Mouse (Mus musculus): Measurements from ENCODE around the gene Tmem234.
A peak's percentile ranks its signal among the peaks of the same experiment; 100 is the strongest.

Gene Tmem234

DNA sequence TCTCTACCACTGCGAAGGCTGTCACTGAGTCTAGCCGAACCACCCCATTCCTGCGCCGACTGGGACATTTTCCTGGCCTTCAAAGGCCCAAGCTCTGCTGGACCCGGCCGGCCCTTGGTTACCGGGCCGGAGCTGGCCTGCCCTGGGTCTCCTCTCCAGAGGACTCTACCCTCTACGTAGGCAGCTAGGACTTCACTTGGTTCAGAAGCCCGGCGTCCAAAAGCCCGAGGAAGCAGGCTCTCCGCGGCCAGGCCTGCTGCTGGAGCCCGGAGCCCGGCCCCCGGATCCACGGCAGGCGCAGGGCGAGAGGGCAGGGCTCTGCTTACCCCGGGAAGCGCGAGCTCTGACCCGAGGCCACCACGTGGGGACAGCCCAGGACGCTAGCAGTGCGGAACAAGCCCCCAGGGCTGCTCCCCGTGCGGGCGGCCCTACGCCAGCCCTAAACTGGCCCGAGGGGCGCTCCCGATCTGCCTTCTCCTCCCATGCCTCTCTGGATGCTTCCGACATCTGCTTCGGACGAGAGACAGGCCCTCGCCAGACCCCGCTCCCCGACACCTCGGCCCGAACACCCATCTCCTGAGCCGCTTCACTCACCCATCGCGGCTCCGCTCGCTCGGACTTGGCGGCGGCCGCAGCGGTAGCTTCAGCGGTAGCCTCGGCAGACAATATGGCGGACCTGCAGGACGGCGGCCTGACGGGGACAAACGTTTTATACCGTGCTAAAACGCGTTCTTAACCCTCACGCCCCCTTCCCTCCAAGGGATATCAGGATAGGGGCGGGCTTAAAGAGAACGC lies 71.8 kb downstream of the Tmem234 start, which contains the start of gene Kpna6:
Gene Kpna6 (minus strand): TSS at position 685 of the 795 bp plus-strand sequence.
- peak; percentile 93 for DNase-seq (ENCODE audit: low spot score)

- DNase-seq (ENCODE audit: low spot score) = no peak
Observed at GRCm38 (mm10) chr4:129672878-129673449, 72.5 kb downstream of the Tmem234 start.
